Mouse (Mus musculus): ENCODE measurements around the gene Slc5a7.

The Slc5a7 gene

GRCm38 (mm10) chr17:54298934-54299333, at the start of gene Slc5a7:
Gene Slc5a7 (minus strand): TSS chr17:54299034.
- DNase-seq (ENCODE audit: low spot score in 2 of 2), result no peak

- no peak for DNase-seq (ENCODE audit: low spot score in 2 of 2)
Measured at GRCm38 (mm10) chr17:54347672-54348071, 48.8 kb upstream of the Slc5a7 start.

GRCm38 (mm10) chr17:54343395-54343794, 44.6 kb upstream of the Slc5a7 start:
- no peak for DNase-seq (ENCODE audit: low spot score in 2 of 2)

- no peak for DNase-seq (ENCODE audit: low spot score in 2 of 2)
Measured at GRCm38 (mm10) chr17:54298232-54298924, 456 bp downstream of the Slc5a7 start.

- DNase-seq (ENCODE audit: low spot score in 2 of 2), result no peak
Measured at GRCm38 (mm10) chr17:54250783-54251182, 48.1 kb downstream of the Slc5a7 start.

- no peak for DNase-seq (ENCODE audit: low spot score in 2 of 2)
Measured at GRCm38 (mm10) chr17:54243650-54244300, 55.1 kb downstream of the Slc5a7 start.

- no peak for DNase-seq (ENCODE audit: low spot score in 2 of 2)
Measured at GRCm38 (mm10) chr17:54239435-54239834, 59.4 kb downstream of the Slc5a7 start.

Data from frontal cortex, postnatal 25 days (tissue).